Mouse (Mus musculus): ENCODE measurements around the gene Cavin4. TPM values are rescaled to one million over a fixed set of nuclear protein-coding genes. Genes with fewer than 3 reads are reported as not detected.
"Not testable (repeated sequence)": the region's sequence is repeated elsewhere in the genome, so short reads cannot be mapped to it uniquely, and the experiment has no call there.

Gene Cavin4
- polyA plus RNA-seq, 1 experiment, result 0.65 TPM

- no peak for DNase-seq
- H3K4me3 ChIP-seq (replicated peaks; ENCODE audit: insufficient read depth, low read depth, low read length), result no peak overlapping the region
- TF ChIP-seq CTCF (IDR thresholded peaks at IDR 0.05; ENCODE audit: borderline replicate concordance, insufficient read depth, low read depth, low read length) (no peak), POLR2A (IDR thresholded peaks at IDR 0.05; ENCODE audit: borderline replicate concordance, insufficient read depth, low read length) (no peak)
- H3K4me1 ChIP-seq (ENCODE audit: control insufficient read depth, insufficient read depth, low read length), result no peaks in the 10 kb centered on the region
- H3K27me3 ChIP-seq (ENCODE audit: control insufficient read depth, insufficient read depth, low read length), result no peaks in the 10 kb centered on the region
- no peak overlapping the region for H3K27ac ChIP-seq (ENCODE audit: insufficient read depth, low read length)
- 88% methylated on average over 5 of the region's 5 CpGs for WGBS
These were observed 9.6 kb downstream of the Cavin4 start for GRCm38 (mm10) chr4:48672915-48673314.

- 93% methylated on average over 7 of the region's 7 CpGs for WGBS
- Histone ChIP-seq H3K27me3 (ENCODE audit: control insufficient read depth, insufficient read depth, low read length) (no peaks in the 10 kb centered on the region), H3K4me3 (replicated peaks; ENCODE audit: insufficient read depth, low read depth, low read length) (no peak overlapping the region), H3K4me1 (ENCODE audit: control insufficient read depth, insufficient read depth, low read length) (no peaks in the 10 kb centered on the region), H3K27ac (ENCODE audit: insufficient read depth, low read length) (no peak overlapping the region)
- TF ChIP-seq CTCF (IDR thresholded peaks at IDR 0.05; ENCODE audit: borderline replicate concordance, insufficient read depth, low read depth, low read length), result no peak
- no peak for TF ChIP-seq POLR2A (IDR thresholded peaks at IDR 0.05; ENCODE audit: borderline replicate concordance, insufficient read depth, low read length)
- no peak for DNase-seq
These were observed 11.1 kb downstream of the Cavin4 start for GRCm38 (mm10) chr4:48674412-48674811.

DNA sequence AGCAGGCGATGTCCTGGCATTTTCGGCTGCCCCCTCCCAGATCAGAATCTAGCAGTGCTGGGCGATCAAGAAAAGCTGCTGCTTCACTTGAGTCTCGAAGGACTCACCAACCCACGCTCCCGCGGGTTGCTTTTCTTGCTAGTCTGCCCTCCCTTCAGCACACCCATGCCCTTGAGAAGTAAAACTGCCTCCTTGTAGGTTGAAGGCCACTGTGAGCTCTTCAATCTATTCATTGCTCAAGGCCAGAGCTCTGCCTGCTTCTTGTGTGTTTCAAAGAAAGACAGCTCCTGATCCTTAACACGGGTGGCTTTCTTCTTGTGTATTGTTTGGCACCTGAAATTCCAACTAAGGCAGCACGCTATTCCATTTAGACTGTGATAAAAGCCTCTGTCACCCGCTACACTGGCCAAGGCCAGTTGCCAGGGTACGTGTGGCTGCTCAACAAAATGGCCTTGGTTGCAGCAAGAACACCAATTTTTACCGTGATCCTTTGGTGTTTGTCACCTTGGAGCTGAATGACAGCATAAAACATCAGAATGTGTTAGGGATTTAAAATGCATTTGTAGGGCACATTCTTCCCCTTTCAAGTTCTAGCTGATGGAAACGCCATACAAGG lies 13.4 kb downstream of the Cavin4 start:
- DNase-seq, result no peak
- Histone ChIP-seq H3K27me3 (ENCODE audit: control insufficient read depth, insufficient read depth, low read length) (no peaks in the 10 kb centered on the region), H3K4me3 (replicated peaks; ENCODE audit: insufficient read depth, low read depth, low read length) (no peak overlapping the region), H3K4me1 (ENCODE audit: control insufficient read depth, insufficient read depth, low read length) (no peaks in the 10 kb centered on the region), H3K27ac (ENCODE audit: insufficient read depth, low read length) (no peak overlapping the region)
- TF ChIP-seq POLR2A (IDR thresholded peaks at IDR 0.05; ENCODE audit: borderline replicate concordance, insufficient read depth, low read length) (no peak), CTCF (IDR thresholded peaks at IDR 0.05; ENCODE audit: borderline replicate concordance, insufficient read depth, low read depth, low read length) (no peak)
- WGBS, result 92% methylated on average over 13 of the region's 13 CpGs

DNA sequence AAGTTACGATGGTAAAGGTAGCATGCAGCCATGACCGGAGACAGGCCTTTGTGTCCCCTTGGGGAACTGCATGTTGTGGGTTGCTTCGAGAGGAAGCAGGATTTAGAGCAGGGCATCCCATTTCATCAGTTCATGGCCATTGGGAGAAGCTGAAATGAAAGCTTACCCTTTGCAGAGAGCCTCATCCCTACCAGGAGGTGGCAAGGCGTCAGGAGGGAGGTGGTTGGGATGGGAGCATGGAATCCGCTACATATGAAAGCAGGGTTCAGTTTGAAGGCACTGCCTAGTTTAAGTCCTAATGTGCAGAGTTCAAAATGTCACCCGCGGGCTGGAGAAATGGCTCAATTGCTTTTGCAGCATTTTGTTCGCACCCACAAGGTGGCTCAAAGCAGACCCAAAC lies 14.0 kb downstream of the Cavin4 start:
- no peak overlapping the region for H3K4me3 ChIP-seq (replicated peaks; ENCODE audit: insufficient read depth, low read depth, low read length)
- H3K27ac ChIP-seq (ENCODE audit: insufficient read depth, low read length), result no peak overlapping the region
- no peak for DNase-seq
- TF ChIP-seq CTCF (IDR thresholded peaks at IDR 0.05; ENCODE audit: borderline replicate concordance, insufficient read depth, low read depth, low read length), result no peak
- TF ChIP-seq POLR2A (IDR thresholded peaks at IDR 0.05; ENCODE audit: borderline replicate concordance, insufficient read depth, low read length), result no peak
- WGBS, result 97% methylated on average over 8 of the region's 8 CpGs
- H3K4me1 ChIP-seq (ENCODE audit: control insufficient read depth, insufficient read depth, low read length), result no peaks in the 10 kb centered on the region
- H3K27me3 ChIP-seq (ENCODE audit: control insufficient read depth, insufficient read depth, low read length), result no peaks in the 10 kb centered on the region

- H3K4me3 ChIP-seq (replicated peaks; ENCODE audit: insufficient read depth, low read depth, low read length), result no peak overlapping the region
- no peak for DNase-seq
- H3K27ac ChIP-seq (ENCODE audit: insufficient read depth, low read length), result no peak overlapping the region
- H3K4me1 ChIP-seq (ENCODE audit: control insufficient read depth, insufficient read depth, low read length), result no peaks in the 10 kb centered on the region
- TF ChIP-seq CTCF (IDR thresholded peaks at IDR 0.05; ENCODE audit: borderline replicate concordance, insufficient read depth, low read depth, low read length) (no peak), POLR2A (IDR thresholded peaks at IDR 0.05; ENCODE audit: borderline replicate concordance, insufficient read depth, low read length) (no peak)
- WGBS, result 71% methylated on average over 2 of the region's 2 CpGs
- H3K27me3 ChIP-seq (ENCODE audit: control insufficient read depth, insufficient read depth, low read length), result no peaks in the 10 kb centered on the region
These were observed 14.5 kb downstream of the Cavin4 start for GRCm38 (mm10) chr4:48677812-48678211.

GRCm38 (mm10) chr4:48678793-48679192 lies 15.5 kb downstream of the Cavin4 start:
- no peak for TF ChIP-seq POLR2A (IDR thresholded peaks at IDR 0.05; ENCODE audit: borderline replicate concordance, insufficient read depth, low read length)
- no peak for TF ChIP-seq CTCF (IDR thresholded peaks at IDR 0.05; ENCODE audit: borderline replicate concordance, insufficient read depth, low read depth, low read length)
- WGBS, result 85% methylated on average over 9 of the region's 9 CpGs
- no peak for DNase-seq
- no peaks in the 10 kb centered on the region for H3K27me3 ChIP-seq (ENCODE audit: control insufficient read depth, insufficient read depth, low read length)
- H3K27ac ChIP-seq (ENCODE audit: insufficient read depth, low read length), result no peak overlapping the region
- H3K4me3 ChIP-seq (replicated peaks; ENCODE audit: insufficient read depth, low read depth, low read length), result no peak overlapping the region
- no peaks in the 10 kb centered on the region for H3K4me1 ChIP-seq (ENCODE audit: control insufficient read depth, insufficient read depth, low read length)

DNA sequence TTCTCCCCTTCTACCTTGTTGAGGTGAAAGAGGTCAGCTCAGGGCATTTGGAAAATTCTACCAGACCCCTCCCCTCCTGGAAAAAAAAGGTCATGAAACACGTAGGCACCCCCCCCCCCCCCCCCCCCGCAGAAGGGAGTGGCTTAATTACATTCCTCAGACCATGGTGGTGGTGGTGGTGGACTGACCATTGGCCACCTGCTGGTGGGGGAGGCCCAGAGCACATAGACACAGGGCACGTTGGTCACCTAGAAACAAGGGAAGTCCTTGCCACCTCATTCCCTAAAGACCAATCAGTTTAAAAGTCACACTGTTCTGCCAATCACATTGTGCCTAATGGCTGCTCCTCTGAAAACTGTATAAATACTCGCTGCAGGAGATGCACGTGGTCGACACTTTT lies 16.4 kb downstream of the Cavin4 start:
- not testable (repeated sequence) for H3K4me1 ChIP-seq (ENCODE audit: control insufficient read depth, insufficient read depth, low read length); H3K27ac ChIP-seq (ENCODE audit: insufficient read depth, low read length); DNase-seq; H3K4me3 ChIP-seq (replicated peaks; ENCODE audit: insufficient read depth, low read depth, low read length); H3K27me3 ChIP-seq (ENCODE audit: control insufficient read depth, insufficient read depth, low read length)
- WGBS, result 60% methylated on average over 6 of the region's 6 CpGs

- no peak for DNase-seq
- 82% methylated on average over 7 of the region's 7 CpGs for WGBS
- Histone ChIP-seq H3K27me3 (ENCODE audit: control insufficient read depth, insufficient read depth, low read length) (no peaks in the 10 kb centered on the region), H3K4me1 (ENCODE audit: control insufficient read depth, insufficient read depth, low read length) (no peaks in the 10 kb centered on the region), H3K27ac (ENCODE audit: insufficient read depth, low read length) (no peak overlapping the region), H3K4me3 (replicated peaks; ENCODE audit: insufficient read depth, low read depth, low read length) (no peak overlapping the region)
- no peak for TF ChIP-seq POLR2A (IDR thresholded peaks at IDR 0.05; ENCODE audit: borderline replicate concordance, insufficient read depth, low read length)
- TF ChIP-seq CTCF (IDR thresholded peaks at IDR 0.05; ENCODE audit: borderline replicate concordance, insufficient read depth, low read depth, low read length), result no peak
These were observed 16.9 kb downstream of the Cavin4 start for GRCm38 (mm10) chr4:48680214-48680613.
